Mouse (Mus musculus): ENCODE measurements around the gene Cdh4.

DNA sequence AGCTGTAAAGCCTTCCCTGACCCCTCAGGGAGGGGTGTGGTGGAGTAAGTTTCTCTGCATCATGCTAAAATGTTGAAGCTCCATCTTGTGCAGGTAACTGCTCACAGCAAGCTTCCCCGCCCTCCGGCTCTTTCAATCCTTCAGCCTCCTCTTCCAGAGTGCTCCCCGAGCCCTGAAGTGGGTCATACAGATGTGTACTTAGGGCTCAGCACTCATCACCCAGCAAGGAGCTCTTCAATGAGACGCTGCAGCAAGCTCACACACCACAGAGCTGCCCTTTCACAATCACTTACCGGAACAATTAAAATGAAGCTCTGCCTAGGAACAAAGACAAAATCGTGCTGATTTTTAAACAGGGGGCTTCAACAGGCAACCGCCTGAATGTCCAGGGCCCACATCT is 393.3 kb downstream of the Cdh4 start:
- TF ChIP-seq CTCF (IDR thresholded peaks at IDR 0.05; ENCODE audit: control insufficient read depth, insufficient read depth, insufficient replicate concordance, low read depth, low read length) = no peak
- no peak for TF ChIP-seq POLR2A (IDR thresholded peaks at IDR 0.05; ENCODE audit: control insufficient read depth, low read depth, low read length)

All from testis, adult 2 months (tissue).